Mouse (Mus musculus) 3T3-L1 (cell line): ENCODE measurements around the gene Patj.
A peak's percentile ranks its signal among the peaks of the same experiment; 100 is the strongest.

Source experiments
- DNase-seq: peaks from one replicate; pipeline ENCODE4 v3.0.0-alpha.2; 2015; ENCODE audit warnings: low read depth, low spot score

The Patj gene

GRCm38 (mm10) chr4:98653650-98654049 is 258.1 kb downstream of the Patj start:
- no peak for DNase-seq

- DNase-seq, result no peak
These were observed 258.8 kb downstream of the Patj start for GRCm38 (mm10) chr4:98654419-98654821.

DNA sequence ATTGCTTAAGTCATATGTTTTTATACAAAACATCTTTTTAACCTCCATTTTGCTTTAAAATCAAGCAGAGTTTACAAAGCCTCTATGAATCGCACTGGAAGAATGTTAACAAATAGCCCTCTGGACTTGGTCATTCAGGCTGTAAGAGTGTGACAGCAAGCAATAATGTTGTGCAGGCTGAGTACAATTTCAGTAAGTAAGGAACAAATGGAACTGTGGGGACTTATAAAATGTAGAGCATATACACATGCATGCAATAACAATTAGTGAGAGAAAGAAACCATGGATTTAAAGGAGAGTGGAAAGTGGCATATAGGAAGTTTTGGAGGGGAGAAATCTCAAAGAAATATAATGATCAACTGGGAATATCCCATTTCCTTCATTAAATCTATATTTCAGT is 261.2 kb downstream of the Patj start:
- peak; percentile 53 for DNase-seq

DNA sequence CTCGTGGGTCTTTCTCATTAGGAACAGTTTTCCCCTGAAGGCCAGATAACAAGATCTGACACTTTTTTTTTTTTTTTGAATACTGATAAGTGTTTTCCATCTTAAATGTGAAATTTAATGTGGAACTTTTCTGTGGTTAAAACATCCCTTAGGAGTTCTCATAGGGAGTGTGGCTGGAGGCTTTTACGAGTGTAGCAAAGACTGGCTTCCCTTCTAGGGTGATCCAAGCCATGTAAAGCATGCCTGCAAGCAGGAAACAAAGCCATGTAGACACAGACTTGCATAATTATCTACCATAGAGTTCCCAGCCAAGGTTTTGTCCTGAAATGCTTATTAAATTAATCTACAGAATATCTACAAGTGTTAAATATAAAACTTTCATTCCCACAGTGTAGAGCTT is 263.4 kb downstream of the Patj start:
- DNase-seq, result no peak

GRCm38 (mm10) chr4:98660534-98660933 is 264.9 kb downstream of the Patj start:
- peak; percentile 50 for DNase-seq

DNA sequence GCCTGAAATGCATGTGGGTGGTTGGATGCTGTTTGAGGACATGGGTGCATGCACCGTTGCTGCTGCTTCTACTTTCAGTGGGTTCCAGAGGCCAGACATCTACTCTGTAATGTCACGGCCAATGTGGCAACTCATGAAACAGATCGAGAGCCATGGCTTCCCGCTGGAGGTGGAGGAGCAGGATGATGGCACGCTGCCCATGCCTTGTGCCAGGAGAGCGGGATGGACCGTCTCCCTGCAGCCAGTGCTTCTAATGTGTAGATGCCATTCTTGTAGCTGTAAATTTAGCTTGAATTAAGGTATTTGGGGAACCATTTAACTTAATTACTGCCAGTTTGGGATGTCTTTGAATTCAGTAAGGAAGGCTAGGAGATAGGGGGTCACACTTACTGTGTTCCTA is 270.3 kb downstream of the Patj start:
- DNase-seq, result no peak

- no peak for DNase-seq
These were observed 270.9 kb downstream of the Patj start for GRCm38 (mm10) chr4:98666451-98666850.

GRCm38 (mm10) chr4:98667009-98667408 is 271.4 kb downstream of the Patj start:
- no peak for DNase-seq

GRCm38 (mm10) chr4:98677506-98677905 is 281.9 kb downstream of the Patj start:
- no peak for DNase-seq

DNA sequence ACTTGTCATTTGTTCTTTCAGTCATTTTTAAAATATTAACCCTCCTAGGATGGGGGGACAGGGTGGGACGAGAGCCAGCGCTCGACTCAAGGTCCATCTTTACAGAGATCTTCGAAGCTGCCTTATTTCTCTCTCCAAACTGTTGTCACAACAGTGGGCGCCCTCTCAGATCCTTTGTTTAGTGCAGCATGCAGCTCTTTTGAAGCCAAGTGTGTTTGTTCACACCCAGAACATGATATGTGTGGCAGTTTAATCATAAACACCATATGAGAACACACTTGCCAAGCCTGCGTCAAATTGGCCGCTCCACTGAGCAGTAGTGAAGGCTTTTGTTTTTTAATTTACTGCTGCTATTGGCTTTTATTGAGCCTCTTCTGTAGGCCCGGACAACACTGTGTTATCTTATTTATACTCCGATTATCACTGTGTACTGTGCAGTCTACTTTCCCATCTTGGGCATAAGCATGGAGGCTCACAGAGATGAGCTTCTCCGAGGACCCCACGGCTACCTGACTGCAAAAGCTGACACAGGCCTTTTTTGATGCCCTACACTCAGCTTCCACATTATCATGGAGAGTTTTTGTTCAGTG is 291.2 kb downstream of the Patj start:
- no peak for DNase-seq

DNA sequence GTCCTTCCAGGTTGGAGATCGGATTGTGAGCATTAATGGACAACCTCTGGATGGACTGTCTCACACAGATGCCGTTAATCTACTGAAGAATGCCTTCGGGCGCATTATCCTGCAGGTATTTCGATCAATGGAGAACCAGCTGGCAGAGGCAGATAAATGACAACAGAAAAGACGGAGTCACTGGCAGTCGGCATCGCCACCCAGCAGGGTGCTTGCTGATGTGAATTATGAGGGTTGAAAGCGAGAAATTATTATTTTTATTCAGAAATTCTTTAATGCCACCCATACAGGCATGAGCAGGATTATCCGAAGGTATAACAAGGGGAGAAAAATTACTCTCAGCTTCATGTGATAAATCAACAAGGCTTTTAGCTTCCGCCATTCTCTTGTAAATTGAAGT is 292.5 kb downstream of the Patj start:
- no peak for DNase-seq

GRCm38 (mm10) chr4:98688520-98688919 is 292.9 kb downstream of the Patj start:
- DNase-seq, result no peak

DNA sequence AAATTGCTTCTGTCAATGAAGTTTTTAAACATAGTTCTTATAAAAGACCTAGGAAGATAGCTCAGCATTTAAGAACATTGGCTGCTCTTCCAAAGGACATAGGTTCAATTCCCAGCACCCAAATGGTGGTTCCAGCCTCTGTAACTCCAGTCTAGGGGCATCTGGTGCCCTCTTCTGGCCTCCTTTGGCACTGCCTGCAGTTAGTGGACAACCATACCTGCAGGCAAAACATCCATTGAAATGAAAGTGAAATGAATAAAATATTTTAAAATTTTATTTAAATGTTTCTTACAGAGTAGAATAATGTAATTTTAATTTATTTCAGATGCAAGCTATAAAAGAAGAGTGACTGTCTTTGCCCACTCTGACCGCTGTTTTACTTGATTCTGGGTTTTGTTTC is 294.4 kb downstream of the Patj start:
- DNase-seq, result no peak

GRCm38 (mm10) chr4:98693465-98694185 is 298.0 kb downstream of the Patj start:
- DNase-seq, result no peak

DNA sequence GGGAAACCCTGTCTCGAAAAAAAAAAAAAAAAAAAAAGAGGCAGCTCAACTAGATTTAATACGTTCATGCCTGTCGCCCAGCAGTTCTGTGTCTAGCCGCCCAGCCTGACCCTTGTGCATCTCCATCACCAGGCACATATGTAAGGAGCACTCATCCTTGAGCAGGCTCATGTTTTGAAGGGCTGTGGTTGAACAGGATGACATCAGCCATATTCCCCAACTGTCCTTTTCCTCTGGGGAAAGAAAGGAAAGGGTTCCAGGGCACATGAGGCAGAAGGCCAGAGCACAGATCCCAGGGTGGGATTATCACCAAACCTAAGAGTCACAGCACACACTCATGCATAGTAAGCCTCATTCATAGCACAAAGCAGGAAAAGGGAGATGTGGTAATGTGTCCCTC is 302.3 kb downstream of the Patj start:
- no peak for DNase-seq

DNA sequence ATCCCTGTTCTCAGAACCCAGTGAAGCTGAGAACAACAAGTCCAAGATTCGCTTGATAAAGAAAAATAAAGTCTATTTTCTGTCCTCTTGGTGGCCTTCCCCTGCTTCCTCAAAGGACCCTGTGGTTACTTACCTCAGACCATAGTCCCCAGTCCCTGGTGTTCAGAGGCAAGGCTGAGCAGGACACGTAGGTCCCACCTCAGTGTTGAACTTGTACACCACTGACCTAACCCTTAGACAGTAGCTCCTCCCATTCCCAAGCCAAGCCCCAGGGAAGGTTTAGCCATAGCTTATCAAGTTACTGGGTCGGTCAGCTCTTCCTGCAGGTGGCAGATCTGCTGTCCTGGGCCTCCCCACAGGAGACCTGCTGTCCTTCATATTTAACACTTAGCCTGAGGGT is 303.3 kb downstream of the Patj start:
- DNase-seq, result no peak

DNA sequence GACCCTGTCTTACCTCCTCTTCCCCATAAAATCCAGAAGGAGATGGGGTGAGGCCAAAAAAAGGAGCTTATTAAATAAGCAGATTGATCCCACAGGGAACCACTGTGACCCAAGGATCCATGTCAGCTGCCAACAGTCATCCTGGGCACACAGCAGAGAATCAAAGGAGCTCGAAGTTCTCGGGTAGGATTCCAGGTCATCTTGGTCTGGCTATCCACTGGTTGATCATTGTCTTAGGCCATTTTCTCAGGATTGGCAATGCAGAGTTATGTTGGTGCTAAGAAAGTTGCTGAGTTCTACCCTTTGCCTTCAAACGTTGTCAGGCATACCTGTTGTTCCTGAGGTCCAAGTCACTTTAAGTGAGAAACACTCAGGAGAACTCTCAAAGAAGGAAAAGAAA is 304.6 kb downstream of the Patj start:
- DNase-seq, result no peak

DNA sequence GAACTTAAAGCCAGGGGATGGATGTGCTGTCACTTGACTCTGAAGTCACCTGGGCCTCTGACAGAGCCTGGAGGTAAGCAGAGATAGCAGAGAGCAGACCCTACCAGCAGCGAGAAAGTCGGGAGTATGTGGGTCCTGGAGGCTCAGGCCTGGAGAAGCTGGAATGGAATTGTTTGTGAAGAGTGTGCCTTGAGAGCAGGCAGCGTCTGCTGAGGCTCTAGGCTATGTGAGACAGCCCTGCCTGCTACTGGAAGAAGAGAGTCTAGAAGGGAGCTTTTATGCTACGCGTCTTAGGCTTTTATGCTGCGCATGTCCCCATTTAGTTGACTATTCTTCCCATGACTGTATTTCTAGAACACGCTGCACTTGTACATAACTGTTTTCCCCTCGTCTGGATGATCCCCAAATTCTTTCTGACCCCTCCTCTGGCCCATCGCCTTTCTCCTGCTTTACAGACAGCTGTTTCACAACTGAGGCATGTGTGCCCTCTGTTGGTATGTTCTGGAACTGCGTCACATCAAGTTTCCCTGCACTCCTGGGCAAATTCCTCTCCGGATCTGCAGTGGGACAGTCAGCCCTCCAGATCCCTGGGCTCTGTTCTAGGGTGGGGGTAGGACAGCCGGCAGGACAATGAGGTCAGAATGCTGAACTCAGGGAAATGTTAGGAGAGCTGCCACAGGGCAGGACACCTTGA is 306.8 kb downstream of the Patj start:
- peak; percentile 82 for DNase-seq

DNA sequence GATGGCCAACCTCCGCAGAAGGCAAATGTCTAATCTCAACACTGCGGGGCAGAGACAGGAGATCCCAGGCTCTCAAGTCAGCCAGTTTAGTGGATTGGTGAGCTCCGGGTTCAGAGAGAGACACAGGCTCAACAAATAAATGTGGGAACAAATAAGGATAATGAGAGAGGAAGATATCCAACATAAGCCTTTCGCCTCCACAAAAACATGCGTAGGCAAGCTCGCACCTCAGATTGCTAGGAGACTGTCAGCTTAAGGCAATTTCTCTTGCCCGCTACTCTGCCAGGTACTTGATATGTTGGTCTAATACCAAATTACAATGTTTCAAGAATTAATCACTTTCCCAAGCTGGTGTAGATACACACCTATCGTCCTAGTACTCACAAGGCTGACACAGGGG is 315.3 kb downstream of the Patj start:
- DNase-seq, result no peak

GRCm38 (mm10) chr4:98717735-98718546 is 322.4 kb downstream of the Patj start:
- DNase-seq, result no peak

DNA sequence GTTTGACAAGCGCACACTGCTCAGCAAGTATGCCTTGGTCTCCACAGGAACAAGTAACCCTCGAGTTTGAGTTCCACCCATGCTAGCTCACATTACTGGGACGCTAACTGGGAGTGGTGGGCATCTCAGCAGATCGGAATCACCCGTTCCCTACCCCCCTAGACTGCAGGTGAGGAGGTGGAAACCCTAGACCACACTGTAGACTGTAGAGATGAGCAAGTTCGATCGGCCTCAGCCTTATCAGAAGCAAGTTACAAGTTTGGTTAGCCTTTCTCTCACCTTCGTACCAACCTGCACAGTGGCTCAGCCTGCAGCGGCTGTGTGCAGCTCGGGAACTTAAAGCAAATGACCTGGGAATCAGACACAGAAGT is 322.9 kb downstream of the Patj start:
- DNase-seq, result no peak

DNA sequence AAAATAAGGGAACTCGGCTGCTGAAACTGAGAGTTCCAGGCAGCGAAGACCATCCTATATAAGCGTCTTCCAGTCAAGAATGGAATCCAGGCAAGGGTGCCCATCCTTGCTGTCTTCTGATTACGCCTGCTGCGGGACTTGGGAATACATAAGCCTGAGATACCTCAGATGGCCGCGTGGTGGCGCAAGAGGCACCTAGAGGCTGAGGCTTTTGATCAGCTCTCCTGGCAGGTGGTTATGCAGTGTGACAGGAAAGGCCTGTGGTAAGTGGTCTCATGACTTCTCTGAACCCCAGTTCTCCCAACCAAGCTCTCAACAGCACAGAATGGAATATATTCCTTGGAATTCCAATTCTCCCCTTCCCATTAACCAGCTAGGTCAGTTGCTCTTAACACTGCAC is 326.9 kb downstream of the Patj start:
- peak; percentile 23 for DNase-seq
